Mouse (Mus musculus) heart, adult 2 months (tissue): Measurements from ENCODE around the gene Slc25a29.

Experiments
- CTCF ChIP-seq: fragments of 200-600 bp; IDR thresholded peaks from 2 replicates; pipeline ENCODE4 v1.8.1; 2022; ENCODE audit warnings: antibody characterized with exemption, mild to moderate bottlenecking, moderate library complexity
- EP300 ChIP-seq: fragments of 200-500 bp; IDR thresholded peaks from 2 replicates; pipeline ENCODE4 v1.6.1; 2011; ENCODE audit warnings: low read depth, low read length, control low read depth; ENCODE audit not compliant: insufficient read depth

DNA sequence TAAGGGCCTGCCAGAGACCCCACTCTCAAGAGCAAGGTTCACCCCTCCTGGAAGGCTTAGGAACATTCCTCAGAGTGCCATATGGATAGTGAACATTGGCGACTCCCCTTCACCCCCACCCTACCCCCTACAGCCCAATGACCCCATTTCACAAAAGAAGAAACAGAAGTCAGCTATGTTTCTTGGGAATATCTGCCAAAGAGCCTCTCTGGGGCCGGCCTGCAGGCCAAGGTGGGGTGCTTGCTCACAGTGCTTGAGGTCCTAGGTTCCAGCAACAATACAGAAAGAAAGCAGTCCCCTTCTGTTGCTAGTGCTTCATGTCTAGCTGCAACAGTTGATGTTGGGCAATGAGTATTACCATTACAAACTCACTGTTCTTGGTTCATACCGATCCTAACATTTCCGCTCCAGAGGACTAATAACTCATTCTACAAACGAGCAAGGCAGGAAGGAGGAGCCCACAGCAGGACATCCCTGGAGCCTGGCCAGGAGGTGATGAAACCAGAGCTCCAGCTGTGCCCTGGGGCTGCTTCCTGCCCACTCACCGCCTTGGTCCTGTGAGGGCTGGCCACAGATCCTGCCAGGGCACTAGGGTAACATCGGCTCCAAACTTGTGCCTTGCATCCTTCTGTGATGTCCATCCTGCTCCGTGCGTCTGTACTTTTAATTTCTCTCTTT, 3.6 kb downstream of the Slc25a29 start:
- no peak for TF ChIP-seq EP300
- no peak for TF ChIP-seq CTCF
